Mouse (Mus musculus): ENCODE data around the gene Tnfrsf23.
A peak's percentile ranks its signal among the peaks of the same experiment; 100 is the strongest.
"Not testable (repeated sequence)": the region's sequence is repeated elsewhere in the genome, so short reads cannot be mapped to it uniquely, and the experiment has no call there.

The Tnfrsf23 gene

GRCm38 (mm10) chr7:143684569-143684968 is 1.1 kb downstream of the Tnfrsf23 start:
- not testable (repeated sequence) for DNase-seq (ENCODE audit: low spot score in 2 of 2)

- DNase-seq (ENCODE audit: low spot score in 2 of 2), result no peak
These were observed 4.1 kb downstream of the Tnfrsf23 start for GRCm38 (mm10) chr7:143681566-143681965.

GRCm38 (mm10) chr7:143680836-143681235 is 4.8 kb downstream of the Tnfrsf23 start:
- DNase-seq (ENCODE audit: low spot score in 2 of 2), result not testable (repeated sequence)

GRCm38 (mm10) chr7:143679650-143680049 is 6.0 kb downstream of the Tnfrsf23 start:
- not testable (repeated sequence) for DNase-seq (ENCODE audit: low spot score in 2 of 2)

GRCm38 (mm10) chr7:143666427-143667311 is 19.0 kb downstream of the Tnfrsf23 start:
- no peak for DNase-seq (ENCODE audit: low spot score in 2 of 2)

GRCm38 (mm10) chr7:143663470-143663869 is 22.2 kb downstream of the Tnfrsf23 start:
- DNase-seq (ENCODE audit: low spot score in 2 of 2), result no peak

GRCm38 (mm10) chr7:143660797-143661196 is 24.9 kb downstream of the Tnfrsf23 start:
- DNase-seq (ENCODE audit: low spot score in 2 of 2), result no peak

GRCm38 (mm10) chr7:143649769-143650346 is 35.8 kb downstream of the Tnfrsf23 start:
- DNase-seq (ENCODE audit: low spot score in 2 of 2), result not testable (repeated sequence)

GRCm38 (mm10) chr7:143649034-143649768 is 36.5 kb downstream of the Tnfrsf23 start, which contains the start of gene Tnfrsf22:
Gene Tnfrsf22, minus strand, starts transcription at chr7:143649661.
- peak; percentile 76 to 78 for DNase-seq (ENCODE audit: low spot score in 2 of 2)

- DNase-seq (ENCODE audit: low spot score in 2 of 2), result not testable (repeated sequence)
These were observed 41.7 kb downstream of the Tnfrsf23 start for GRCm38 (mm10) chr7:143643949-143644348.

GRCm38 (mm10) chr7:143636674-143637073 is 49.0 kb downstream of the Tnfrsf23 start:
- no peak for DNase-seq (ENCODE audit: low spot score in 2 of 2)

- no peak for DNase-seq (ENCODE audit: low spot score in 2 of 2)
These were observed 54.2 kb downstream of the Tnfrsf23 start for GRCm38 (mm10) chr7:143631503-143631902.

- DNase-seq (ENCODE audit: low spot score in 2 of 2), result no peak
These were observed 56.2 kb downstream of the Tnfrsf23 start for GRCm38 (mm10) chr7:143629501-143629900.

GRCm38 (mm10) chr7:143628540-143628939 is 57.1 kb downstream of the Tnfrsf23 start, which contains the start of gene Tnfrsf26:
Gene Tnfrsf26, minus strand, starts transcription at chr7:143628722.
- no peak for DNase-seq (ENCODE audit: low spot score in 2 of 2)

GRCm38 (mm10) chr7:143627555-143628286 is 58.0 kb downstream of the Tnfrsf23 start:
- no peak for DNase-seq (ENCODE audit: low spot score in 2 of 2)

- no peak for DNase-seq (ENCODE audit: low spot score in 2 of 2)
These were observed 59.5 kb downstream of the Tnfrsf23 start for GRCm38 (mm10) chr7:143626178-143626577.

- DNase-seq (ENCODE audit: low spot score in 2 of 2), result no peak
These were observed 60.5 kb downstream of the Tnfrsf23 start for GRCm38 (mm10) chr7:143625151-143625550.

- no peak for DNase-seq (ENCODE audit: low spot score in 2 of 2)
These were observed 61.1 kb downstream of the Tnfrsf23 start for GRCm38 (mm10) chr7:143624561-143624960.

- peak in 1 of 2 experiments; percentile 25 for DNase-seq (ENCODE audit: low spot score in 2 of 2)
These were observed 64.7 kb downstream of the Tnfrsf23 start for GRCm38 (mm10) chr7:143620951-143621350.
